Mouse (Mus musculus) kidney, embryonic 16.5 days (tissue): Measurements from ENCODE around the gene Tuft1. TPM values are rescaled to one million over a fixed set of nuclear protein-coding genes. Genes with fewer than 3 reads are reported as not detected.

ENCODE experiments used
- ATAC-seq: fragments of 200-750 bp; cut with Nextera tagmentation; 2 replicates; pipeline ENCODE4 v1.8.0; 2017; ENCODE audit warnings: moderate TSS enrichment; ENCODE audit not compliant: low FRiP score, low TSS enrichment
- H3K27ac ChIP-seq: fragments of 300-500 bp; sonication (generic); 2 replicates; pipeline ENCODE4 v1.5.1; 2014; ENCODE audit warnings: low read length
- H3K27me3 ChIP-seq: fragments of 300-500 bp; sonication (generic); 2 replicates; pipeline ENCODE4 v1.6.1; 2014; ENCODE audit warnings: low read length, control low read depth, mixed read lengths; ENCODE audit not compliant: insufficient read depth
- H3K36me3 ChIP-seq: fragments of 300-500 bp; sonication (generic); 2 replicates; pipeline ENCODE4 v1.6.1; 2014; ENCODE audit warnings: low read length, control low read depth, mixed read lengths; ENCODE audit not compliant: insufficient read depth
- H3K4me1 ChIP-seq: fragments of 300-500 bp; sonication (generic); 2 replicates; pipeline ENCODE4 v1.6.1; 2014; ENCODE audit warnings: low read length, control low read depth, mixed read lengths; ENCODE audit not compliant: insufficient read depth
- H3K4me2 ChIP-seq: fragments of 300-500 bp; sonication (generic); replicated peaks from 2 replicates; pipeline ENCODE4 v1.6.1; 2014; ENCODE audit warnings: low read depth, low read length
- H3K4me3 ChIP-seq: fragments of 300-500 bp; sonication (generic); 2 replicates; pipeline ENCODE4 v1.5.1; 2014; ENCODE audit warnings: mild to moderate bottlenecking, low read length
- H3K9ac ChIP-seq: fragments of 300-500 bp; sonication (generic); replicated peaks from 2 replicates; pipeline ENCODE4 v1.6.1; 2014; ENCODE audit warnings: low read length
- H3K9me3 ChIP-seq: fragments of 300-500 bp; sonication (generic); 2 replicates; pipeline ENCODE4 v1.6.1; 2016; ENCODE audit warnings: low read length, control low read depth
- WGBS: fragments of 180-500 bp; shearing (Covaris S2); extraction: QIAGEN DNeasy Blood & Tissue Kit; methylation state at CpG from one replicate; pipeline ENCODE4 v1.1.7; 2014; 5-methylcytosine and 5-hydroxymethylcytosine counted together
- polyA plus RNA-seq: library from polyadenylated mRNA; unstranded; fragments of >200 nt; fragmentation: Nextera tagmentation; extraction: Ambion mirVana; gene quantifications from 2 replicates; pipeline ENCODE4 v1.2.1, GENCODE M21; 2015

Gene Tuft1
- polyA plus RNA-seq, 1 experiment from 2014 or later = 9.7 TPM

- Histone ChIP-seq H3K27me3 (no peaks in the 10 kb centered on the region), H3K9ac (no peak overlapping the region), H3K27ac (no peak overlapping the region), H3K4me1 (peaks cover 13% of the 10 kb centered on the region; the same call in 1 of the 2 replicates), H3K36me3 (no peaks in the 10 kb centered on the region), H3K9me3 (no peaks in the 10 kb centered on the region), H3K4me3 (no peak overlapping the region), H3K4me2 (no peak overlapping the region)
- WGBS = 94% methylated on average over 3 of the region's 3 CpGs
- no peak for ATAC-seq
Observed at GRCm38 (mm10) chr3:94609621-94610020, 49.1 kb downstream of the Tuft1 start.

- Histone ChIP-seq H3K9me3 (no peaks in the 10 kb centered on the region), H3K4me1 (no peaks in the 10 kb centered on the region), H3K9ac (no peak overlapping the region), H3K27me3 (no peaks in the 10 kb centered on the region), H3K27ac (no peak overlapping the region), H3K36me3 (no peaks in the 10 kb centered on the region), H3K4me2 (no peak overlapping the region), H3K4me3 (no peak overlapping the region)
- 9% methylated on average over 4 of the region's 4 CpGs for WGBS
- ATAC-seq = no peak
Observed at GRCm38 (mm10) chr3:94601959-94602358, 56.7 kb downstream of the Tuft1 start.

GRCm38 (mm10) chr3:94597224-94597779 lies 61.4 kb downstream of the Tuft1 start:
- Histone ChIP-seq H3K9ac (no peak overlapping the region), H3K27ac (no peak overlapping the region), H3K4me2 (no peak overlapping the region), H3K9me3 (0 out of 2 replicates have a peak, but pooled peaks cover 6% of the 10 kb centered on the region), H3K4me3 (no peak overlapping the region), H3K4me1 (no peaks in the 10 kb centered on the region), H3K27me3 (no peaks in the 10 kb centered on the region), H3K36me3 (no peaks in the 10 kb centered on the region)
- ATAC-seq = no peak
- WGBS = 57% methylated on average over 3 of the region's 3 CpGs

GRCm38 (mm10) chr3:94595871-94596287 lies 62.8 kb downstream of the Tuft1 start:
- no peak for ATAC-seq

GRCm38 (mm10) chr3:94591066-94591465 lies 67.6 kb downstream of the Tuft1 start:
- H3K27me3 ChIP-seq = no peaks in the 10 kb centered on the region
- H3K36me3 ChIP-seq = no peaks in the 10 kb centered on the region
- no peak overlapping the region for H3K4me3 ChIP-seq
- H3K27ac ChIP-seq = no peak overlapping the region
- WGBS = 76% methylated on average over 5 of the region's 5 CpGs
- H3K4me2 ChIP-seq = no peak overlapping the region
- H3K4me1 ChIP-seq = no peaks in the 10 kb centered on the region
- H3K9ac ChIP-seq = no peak overlapping the region
- peaks cover 11% of the 10 kb centered on the region; the same call in 1 of the 2 replicates for H3K9me3 ChIP-seq
- no peak for ATAC-seq

More at GRCm38 (mm10) chr3:94595871-94596287, 62.8 kb downstream of the Tuft1 start:
- Histone ChIP-seq H3K27ac (no peak overlapping the region), H3K4me2 (no peak overlapping the region), H3K9ac (no peak overlapping the region), H3K27me3 (no peaks in the 10 kb centered on the region), H3K36me3 (no peaks in the 10 kb centered on the region), H3K4me3 (no peak overlapping the region), H3K9me3 (peaks cover 11% of the 10 kb centered on the region; the same call in 1 of the 2 replicates), H3K4me1 (no peaks in the 10 kb centered on the region)
- 87% methylated on average over 6 of the region's 6 CpGs for WGBS

GRCm38 (mm10) chr3:94587962-94588361 lies 70.7 kb downstream of the Tuft1 start:
- 42% methylated on average over 5 of the region's 5 CpGs for WGBS
- ATAC-seq = no peak
- H3K9ac ChIP-seq = no peak overlapping the region
- H3K4me1 ChIP-seq = no peaks in the 10 kb centered on the region
- no peak overlapping the region for H3K4me2 ChIP-seq
- no peaks in the 10 kb centered on the region for H3K36me3 ChIP-seq
- no peak overlapping the region for H3K4me3 ChIP-seq
- no peaks in the 10 kb centered on the region for H3K27me3 ChIP-seq
- no peak overlapping the region for H3K27ac ChIP-seq
- H3K9me3 ChIP-seq = peaks cover 5% of the 10 kb centered on the region; the same call in 1 of the 2 replicates

- Histone ChIP-seq H3K4me3 (peak overlapping the region; percentile 91), H3K4me1 (peaks cover 15% of the 10 kb centered on the region), H3K36me3 (no peaks in the 10 kb centered on the region), H3K9me3 (no peaks in the 10 kb centered on the region), H3K27me3 (no peaks in the 10 kb centered on the region), H3K9ac (peak overlapping the region; percentile 90; the same call in 1 of the 2 replicates), H3K27ac (no peak overlapping the region), H3K4me2 (no peak overlapping the region)
- WGBS = 76% methylated on average over 7 of the region's 7 CpGs
- no peak for ATAC-seq
Observed at GRCm38 (mm10) chr3:94582944-94583343, 75.7 kb downstream of the Tuft1 start.

- Histone ChIP-seq H3K27me3 (no peaks in the 10 kb centered on the region), H3K9ac (peak within 1 kb of the TSS; percentile 90), H3K9me3 (no peaks in the 10 kb centered on the region), H3K27ac (peak within 1 kb of the TSS; percentile 84), H3K4me1 (peaks cover 15% of the 10 kb centered on the region), H3K4me3 (peak within 1 kb of the TSS; percentile 91), H3K4me2 (peak within 1 kb of the TSS; percentile 81), H3K36me3 (no peaks in the 10 kb centered on the region)
- peak; percentile 99 for ATAC-seq
- under 1% methylated on average over 42 of the region's 42 CpGs for WGBS
Observed at GRCm38 (mm10) chr3:94582456-94582891, 76.2 kb downstream of the Tuft1 start, which contains the start of gene Snx27. Gene Snx27 (minus strand): TSS chr3:94582716.

- WGBS = under 1% methylated on average over 34 of the region's 48 CpGs
Observed at GRCm38 (mm10) chr3:94581793-94582455, 76.7 kb downstream of the Tuft1 start.

More at GRCm38 (mm10) chr3:94581793-94582455, 76.7 kb downstream of the Tuft1 start:
- Histone ChIP-seq H3K27me3 (no peaks in the 10 kb centered on the region), H3K4me2 (peak overlapping the region; percentile 81), H3K27ac (peak overlapping the region; percentile 84), H3K36me3 (no peaks in the 10 kb centered on the region), H3K9me3 (no peaks in the 10 kb centered on the region), H3K4me3 (peak overlapping the region; percentile 91), H3K9ac (peak overlapping the region; percentile 90), H3K4me1 (peaks cover 15% of the 10 kb centered on the region)
- ATAC-seq = peak; percentile 75
